Mouse (Mus musculus): ENCODE measurements around the gene Fubp1. TPM values are rescaled to one million over a fixed set of nuclear protein-coding genes. Genes with fewer than 3 reads are reported as not detected.

Gene Fubp1
- polyA plus RNA-seq, 1 experiment, result 406 TPM

- Histone ChIP-seq H3K9me3 (replicated peaks; ENCODE audit: control insufficient read depth, insufficient read depth, low read length, poor library complexity, severe bottlenecking) (no peaks in the 10 kb centered on the region), H3K36me3 (ENCODE audit: control insufficient read depth, insufficient read depth, low read length, poor library complexity, severe bottlenecking) (peaks cover 6% of the 10 kb centered on the region; the same call in 1 of the 2 replicates), H3K27me3 (ENCODE audit: control insufficient read depth, insufficient read depth, low read length, poor library complexity, severe bottlenecking) (no peaks in the 10 kb centered on the region), H3K4me1 (ENCODE audit: control insufficient read depth, insufficient read depth, low read length) (no peaks in the 10 kb centered on the region), H3K4me3 (ENCODE audit: low read depth, low read length) (no peak overlapping the region), H3K27ac (ENCODE audit: insufficient read depth, low read length) (no peak overlapping the region), H3K9ac (ENCODE audit: low read depth, poor library complexity, severe bottlenecking) (no peak overlapping the region)
- TF ChIP-seq EP300 (IDR thresholded peaks at IDR 0.05; ENCODE audit: insufficient read depth, low read depth, low read length), result no peak
- TF ChIP-seq POLR2A (IDR thresholded peaks at IDR 0.05; ENCODE audit: insufficient read depth, low read length), result no peak
- no peak for TF ChIP-seq CTCF (IDR thresholded peaks at IDR 0.05; ENCODE audit: low read depth, low read length)
Observed at GRCm38 (mm10) chr3:152204577-152204976, 5.6 kb upstream of the Fubp1 start.

GRCm38 (mm10) chr3:152207156-152207555 is 3.1 kb upstream of the Fubp1 start:
- H3K36me3 ChIP-seq (ENCODE audit: control insufficient read depth, insufficient read depth, low read length, poor library complexity, severe bottlenecking), result peaks cover 14% of the 10 kb centered on the region

GRCm38 (mm10) chr3:152208096-152208885 is 1.9 kb upstream of the Fubp1 start:
- Histone ChIP-seq H3K9ac (ENCODE audit: low read depth, poor library complexity, severe bottlenecking) (peak overlapping the region; percentile 98; the same call in 1 of the 2 replicates), H3K4me3 (ENCODE audit: low read depth, low read length) (no peak overlapping the region), H3K36me3 (ENCODE audit: control insufficient read depth, insufficient read depth, low read length, poor library complexity, severe bottlenecking) (peaks cover 19% of the 10 kb centered on the region)

More at GRCm38 (mm10) chr3:152207156-152207555, 3.1 kb upstream of the Fubp1 start:
- Histone ChIP-seq H3K9ac (ENCODE audit: low read depth, poor library complexity, severe bottlenecking) (no peak overlapping the region), H3K27ac (ENCODE audit: insufficient read depth, low read length) (no peak overlapping the region), H3K4me1 (ENCODE audit: control insufficient read depth, insufficient read depth, low read length) (no peaks in the 10 kb centered on the region), H3K27me3 (ENCODE audit: control insufficient read depth, insufficient read depth, low read length, poor library complexity, severe bottlenecking) (no peaks in the 10 kb centered on the region), H3K4me3 (ENCODE audit: low read depth, low read length) (no peak overlapping the region), H3K9me3 (replicated peaks; ENCODE audit: control insufficient read depth, insufficient read depth, low read length, poor library complexity, severe bottlenecking) (no peaks in the 10 kb centered on the region)
- TF ChIP-seq CTCF (IDR thresholded peaks at IDR 0.05; ENCODE audit: low read depth, low read length) (no peak), EP300 (IDR thresholded peaks at IDR 0.05; ENCODE audit: insufficient read depth, low read depth, low read length) (no peak), POLR2A (IDR thresholded peaks at IDR 0.05; ENCODE audit: insufficient read depth, low read length) (no peak)

DNA sequence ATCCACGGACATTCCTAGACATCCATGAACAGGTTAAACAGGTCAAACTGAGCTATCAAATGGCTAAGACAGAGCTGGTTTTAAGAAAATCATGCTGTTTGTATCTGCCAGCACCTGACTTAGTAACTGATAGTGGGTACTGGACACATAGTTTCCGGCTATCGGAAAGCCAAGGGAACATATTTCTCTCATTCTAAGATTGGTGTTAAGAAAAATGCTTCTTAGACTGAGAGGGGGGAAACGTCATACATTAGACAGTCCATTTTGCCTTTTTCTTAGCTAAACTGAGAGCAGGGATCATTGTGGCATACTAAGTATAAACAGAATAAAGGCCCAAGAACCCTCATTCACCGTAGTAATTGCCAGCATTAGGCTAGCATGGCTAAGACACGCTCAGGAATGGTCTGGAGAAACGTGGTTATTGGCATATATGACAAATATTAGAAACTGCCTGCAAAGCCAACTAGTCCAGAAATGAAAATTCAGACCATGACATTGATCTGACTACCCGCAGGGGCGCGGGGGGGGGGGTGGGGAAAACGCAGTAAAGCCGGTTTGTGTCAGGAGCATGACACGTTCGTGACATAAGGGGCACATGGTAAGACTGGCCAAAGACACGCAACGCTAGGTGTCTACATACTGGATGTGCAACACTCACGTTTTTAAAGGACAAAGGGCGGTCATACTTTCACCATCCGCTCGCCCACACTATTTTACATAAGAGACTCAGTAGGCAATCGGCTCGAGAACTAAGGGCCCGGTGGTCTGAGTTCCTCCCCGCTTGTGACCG is 850 bp upstream of the Fubp1 start:
- H3K27me3 ChIP-seq (ENCODE audit: control insufficient read depth, insufficient read depth, low read length, poor library complexity, severe bottlenecking), result no peaks in the 10 kb centered on the region

More at GRCm38 (mm10) chr3:152208096-152208885, 1.9 kb upstream of the Fubp1 start:
- Histone ChIP-seq H3K9me3 (replicated peaks; ENCODE audit: control insufficient read depth, insufficient read depth, low read length, poor library complexity, severe bottlenecking) (no peaks in the 10 kb centered on the region), H3K27me3 (ENCODE audit: control insufficient read depth, insufficient read depth, low read length, poor library complexity, severe bottlenecking) (no peaks in the 10 kb centered on the region), H3K27ac (ENCODE audit: insufficient read depth, low read length) (no peak overlapping the region), H3K4me1 (ENCODE audit: control insufficient read depth, insufficient read depth, low read length) (no peaks in the 10 kb centered on the region)
- TF ChIP-seq POLR2A (IDR thresholded peaks at IDR 0.05; ENCODE audit: insufficient read depth, low read length), result no peak
- no peak for TF ChIP-seq EP300 (IDR thresholded peaks at IDR 0.05; ENCODE audit: insufficient read depth, low read depth, low read length)
- no peak for TF ChIP-seq CTCF (IDR thresholded peaks at IDR 0.05; ENCODE audit: low read depth, low read length)

DNA sequence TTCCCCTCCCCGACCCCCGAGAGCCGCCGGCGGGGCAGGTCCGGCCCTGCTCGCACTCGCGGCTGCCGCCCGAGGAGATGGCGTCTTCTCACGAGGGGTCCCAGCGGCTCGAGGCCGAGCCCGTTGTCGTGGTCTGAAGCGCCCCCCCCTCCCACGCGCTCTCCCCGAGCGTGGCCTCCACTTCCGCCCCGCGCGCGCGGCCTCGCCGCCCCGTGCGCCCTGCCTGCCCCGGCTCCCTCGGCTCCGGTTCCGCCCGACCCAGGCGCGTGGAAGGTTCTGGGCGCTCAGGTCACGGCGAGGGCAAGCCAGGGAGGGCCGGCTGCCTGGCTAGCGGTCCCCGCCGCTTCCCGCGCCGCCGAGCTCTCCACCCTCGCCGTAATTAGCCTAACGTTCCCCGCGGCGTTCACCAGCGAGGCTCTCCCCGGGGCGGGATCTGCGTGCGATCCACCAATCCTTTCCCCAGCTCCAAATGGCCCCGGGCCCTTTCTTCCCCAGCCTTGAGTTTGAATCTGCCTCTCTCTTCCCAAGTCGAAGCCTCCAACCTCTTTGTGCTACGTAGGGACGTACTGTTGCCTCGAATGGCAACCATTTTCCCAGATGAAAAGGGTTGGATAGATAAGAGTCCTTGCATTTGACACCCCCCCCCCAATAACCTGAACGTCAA is 638 bp downstream of the Fubp1 start:
- H3K27ac ChIP-seq (ENCODE audit: insufficient read depth, low read length), result peak overlapping the region; percentile 74
- H3K9me3 ChIP-seq (replicated peaks; ENCODE audit: control insufficient read depth, insufficient read depth, low read length, poor library complexity, severe bottlenecking), result no peaks in the 10 kb centered on the region
- TF ChIP-seq POLR2A (IDR thresholded peaks at IDR 0.05; ENCODE audit: insufficient read depth, low read length) (no peak), EP300 (IDR thresholded peaks at IDR 0.05; ENCODE audit: insufficient read depth, low read depth, low read length) (no peak), CTCF (IDR thresholded peaks at IDR 0.05; ENCODE audit: low read depth, low read length) (no peak)
- no peaks in the 10 kb centered on the region for H3K27me3 ChIP-seq (ENCODE audit: control insufficient read depth, insufficient read depth, low read length, poor library complexity, severe bottlenecking)
- H3K9ac ChIP-seq (ENCODE audit: low read depth, poor library complexity, severe bottlenecking), result peak overlapping the region; percentile 98
- H3K4me1 ChIP-seq (ENCODE audit: control insufficient read depth, insufficient read depth, low read length), result peaks cover 2% of the 10 kb centered on the region
- H3K4me3 ChIP-seq (ENCODE audit: low read depth, low read length), result peak overlapping the region; percentile 91
- H3K36me3 ChIP-seq (ENCODE audit: control insufficient read depth, insufficient read depth, low read length, poor library complexity, severe bottlenecking), result peaks cover 35% of the 10 kb centered on the region

More for the DNA sequence above, 850 bp upstream of the Fubp1 start:
- no peak for TF ChIP-seq POLR2A (IDR thresholded peaks at IDR 0.05; ENCODE audit: insufficient read depth, low read length)
- TF ChIP-seq CTCF (IDR thresholded peaks at IDR 0.05; ENCODE audit: low read depth, low read length), result no peak
- no peak for TF ChIP-seq EP300 (IDR thresholded peaks at IDR 0.05; ENCODE audit: insufficient read depth, low read depth, low read length)
- Histone ChIP-seq H3K36me3 (ENCODE audit: control insufficient read depth, insufficient read depth, low read length, poor library complexity, severe bottlenecking) (peaks cover 24% of the 10 kb centered on the region), H3K9me3 (replicated peaks; ENCODE audit: control insufficient read depth, insufficient read depth, low read length, poor library complexity, severe bottlenecking) (no peaks in the 10 kb centered on the region), H3K4me3 (ENCODE audit: low read depth, low read length) (peak overlapping the region; percentile 99), H3K4me1 (ENCODE audit: control insufficient read depth, insufficient read depth, low read length) (no peaks in the 10 kb centered on the region), H3K9ac (ENCODE audit: low read depth, poor library complexity, severe bottlenecking) (peak overlapping the region; percentile 98), H3K27ac (ENCODE audit: insufficient read depth, low read length) (peak overlapping the region; percentile 49)

All from ES-Bruce4 (cell line).